Mouse (Mus musculus): Measurements from ENCODE around the gene Snapc4.
"Not testable (repeated sequence)": the region's sequence is repeated elsewhere in the genome, so short reads cannot be mapped to it uniquely, and the experiment has no call there.

The Snapc4 gene

DNA sequence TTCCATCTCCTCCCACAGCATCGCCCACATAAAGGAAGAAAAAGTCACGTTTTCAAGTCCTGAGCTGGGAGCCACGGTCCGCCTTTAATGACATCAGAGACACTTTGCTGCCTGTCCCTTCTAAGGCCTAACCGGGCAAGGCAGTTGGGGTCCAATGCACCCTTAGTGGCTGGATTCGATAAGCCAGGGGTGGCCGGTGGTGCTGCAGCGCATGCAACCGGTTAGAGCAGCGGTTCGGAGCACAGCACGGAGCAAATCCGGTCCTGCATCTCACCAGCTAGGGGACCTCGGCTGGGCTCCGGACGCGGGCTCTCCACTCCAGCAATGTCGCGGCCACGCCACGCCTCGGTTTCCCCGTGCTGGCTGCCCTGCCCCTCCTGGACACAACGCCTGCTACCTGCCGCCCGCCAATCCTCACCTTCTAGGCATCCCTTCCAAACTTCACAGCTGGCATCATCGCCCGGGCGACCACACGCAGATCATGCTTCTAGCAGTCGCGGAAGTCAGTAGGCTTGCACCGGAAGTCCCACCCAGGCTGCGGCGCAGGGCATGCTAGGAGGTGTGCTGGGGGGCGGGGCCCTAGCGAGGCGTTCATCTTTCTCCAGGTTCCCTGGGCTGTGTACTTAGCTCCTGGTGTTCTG is at the start of gene Snapc4:
Snapc4 (minus strand) TSS at position 523 of the 641 bp plus-strand sequence.
- peak; percentile 78 to 86 for DNase-seq (ENCODE audit: low spot score in 2 of 2)

DNA sequence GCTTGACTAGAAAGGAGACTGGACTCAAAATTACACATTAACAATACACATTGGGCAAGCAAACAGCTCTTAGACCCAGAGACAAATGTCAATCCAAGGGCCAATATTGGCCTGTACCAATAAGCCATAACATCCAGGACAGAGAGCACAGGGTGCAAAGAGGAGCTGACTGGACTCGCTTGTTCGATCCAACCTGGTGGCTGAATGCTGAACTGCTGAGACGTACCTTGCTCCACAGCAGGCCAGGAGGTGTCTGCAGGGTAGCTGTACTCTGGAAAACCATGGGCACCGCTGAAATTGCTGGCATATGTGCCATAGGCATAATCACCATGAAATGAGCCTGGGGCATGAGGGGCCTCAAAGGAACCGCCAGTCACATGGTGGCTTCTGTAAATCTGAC is 49.4 kb upstream of the Snapc4 start:
- no peak for DNase-seq (ENCODE audit: low spot score in 2 of 2)

DNA sequence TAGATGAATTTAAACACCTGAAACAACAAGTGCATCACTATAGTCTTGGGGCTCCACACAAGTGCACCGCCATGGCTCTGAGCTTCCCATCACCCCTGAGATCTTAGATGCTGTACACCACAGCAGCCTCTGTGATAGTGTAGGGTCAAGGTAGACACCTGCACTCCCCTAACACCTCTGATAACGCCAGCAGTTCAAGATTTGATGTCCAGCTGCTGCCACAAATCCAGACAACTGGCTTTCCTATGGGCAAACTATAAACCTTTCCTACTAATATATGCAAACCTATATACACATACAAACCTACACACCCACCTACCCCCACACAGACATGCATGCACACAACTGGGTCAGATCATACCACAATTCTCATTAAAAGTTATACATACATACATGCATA is 44.1 kb upstream of the Snapc4 start:
- DNase-seq (ENCODE audit: low spot score in 2 of 2), result no peak

DNA sequence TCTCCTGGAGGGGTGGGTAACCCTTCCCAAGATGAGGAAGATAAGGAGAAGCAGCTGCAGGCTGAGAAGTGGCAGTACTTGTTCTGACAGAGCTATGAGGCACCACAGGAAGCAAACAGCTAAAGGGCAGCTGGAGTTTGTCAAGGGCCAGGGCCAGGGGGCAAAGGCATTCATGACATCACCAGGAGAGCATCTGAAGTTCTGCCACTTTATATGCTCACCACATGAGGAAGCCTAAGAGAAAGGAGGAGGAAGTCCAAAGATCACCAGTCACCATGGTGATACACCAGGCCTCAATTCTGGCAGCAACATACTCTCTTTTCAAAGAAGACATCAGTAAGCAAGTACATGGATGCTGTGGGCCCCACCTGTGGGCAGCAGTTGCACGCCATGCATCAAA is 42.6 kb upstream of the Snapc4 start:
- DNase-seq (ENCODE audit: low spot score in 2 of 2), result no peak

DNA sequence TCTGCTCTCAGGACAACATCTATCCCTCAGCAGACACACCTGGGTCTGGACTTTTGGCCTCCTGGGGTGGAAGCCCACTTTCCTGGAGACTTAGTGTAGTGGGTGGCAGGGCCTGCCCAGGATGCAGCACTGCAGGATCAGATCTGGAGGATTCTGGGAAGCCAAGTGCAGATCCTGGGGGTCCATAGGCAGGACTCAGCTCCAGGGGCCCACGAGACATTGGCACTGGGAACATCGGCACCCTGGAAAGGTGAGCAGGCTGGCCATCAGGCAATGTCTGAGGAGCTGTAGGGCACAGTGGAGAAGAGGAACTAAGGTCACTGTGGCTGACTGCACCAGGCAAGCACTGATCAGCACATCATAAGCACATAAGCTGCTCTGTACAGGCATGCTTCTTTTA is 41.5 kb upstream of the Snapc4 start:
- DNase-seq (ENCODE audit: low spot score in 2 of 2), result no peak

DNA sequence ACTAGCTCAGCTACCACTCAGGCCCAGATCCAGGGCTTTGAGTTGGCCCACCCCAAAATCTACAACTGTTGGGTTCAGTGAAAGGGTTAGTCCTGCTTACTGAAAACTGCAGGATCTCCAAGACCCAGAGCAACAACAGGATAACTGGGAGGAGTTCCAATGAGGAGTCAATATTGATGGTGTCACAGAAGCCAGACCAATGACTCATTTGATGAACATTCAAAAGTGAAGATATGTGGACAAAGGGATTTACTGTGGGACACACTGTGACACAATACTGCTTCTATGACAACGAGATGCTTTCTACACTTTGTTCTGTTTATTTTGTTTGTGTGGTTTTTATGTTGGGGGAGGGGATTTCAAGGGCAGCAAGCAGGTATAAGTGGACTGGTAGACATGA is 37.7 kb upstream of the Snapc4 start:
- DNase-seq (ENCODE audit: low spot score in 2 of 2), result no peak

DNA sequence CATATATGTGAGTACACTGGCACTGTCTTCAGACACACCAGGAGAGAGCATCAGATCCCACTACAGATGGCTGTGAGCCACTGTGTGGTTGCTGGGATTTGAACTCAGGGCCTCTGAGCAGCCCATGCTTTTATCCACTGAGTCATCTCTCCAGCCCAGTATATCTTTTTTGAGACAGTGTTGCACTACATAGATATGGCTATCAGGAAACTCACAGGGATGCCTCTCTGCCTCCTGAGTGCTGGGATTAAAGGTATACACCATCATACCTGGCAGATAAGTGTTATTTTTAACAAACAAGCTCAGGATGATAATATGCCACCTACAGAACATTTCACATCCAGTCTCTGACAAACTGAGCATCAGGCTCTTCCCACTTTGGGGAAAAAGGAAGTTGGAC is 36.6 kb upstream of the Snapc4 start:
- no peak for DNase-seq (ENCODE audit: low spot score in 2 of 2)

DNA sequence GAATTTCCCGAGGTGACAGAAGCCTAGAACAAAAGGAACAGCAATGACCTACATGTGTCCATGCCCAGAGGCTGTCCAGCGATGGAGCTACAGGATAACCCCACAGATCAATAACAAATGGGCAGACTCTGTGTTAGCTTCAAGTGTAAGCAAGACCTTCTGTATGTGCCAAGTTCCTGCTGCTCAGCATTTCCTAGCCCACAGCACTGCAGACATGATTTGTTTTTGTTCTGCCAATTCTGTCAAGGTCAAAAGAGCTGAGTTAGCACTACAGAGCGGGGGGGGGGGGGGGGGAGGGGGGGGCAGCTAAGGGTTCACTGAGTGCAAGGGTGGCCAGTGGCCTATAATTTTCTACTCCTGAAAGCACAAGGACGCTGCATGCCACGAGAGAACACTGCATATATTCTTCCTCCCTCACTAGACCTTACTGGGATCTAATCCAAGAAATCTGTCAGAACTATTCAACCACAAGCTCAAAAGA is 30.5 kb upstream of the Snapc4 start:
- DNase-seq (ENCODE audit: low spot score in 2 of 2), result no peak

DNA sequence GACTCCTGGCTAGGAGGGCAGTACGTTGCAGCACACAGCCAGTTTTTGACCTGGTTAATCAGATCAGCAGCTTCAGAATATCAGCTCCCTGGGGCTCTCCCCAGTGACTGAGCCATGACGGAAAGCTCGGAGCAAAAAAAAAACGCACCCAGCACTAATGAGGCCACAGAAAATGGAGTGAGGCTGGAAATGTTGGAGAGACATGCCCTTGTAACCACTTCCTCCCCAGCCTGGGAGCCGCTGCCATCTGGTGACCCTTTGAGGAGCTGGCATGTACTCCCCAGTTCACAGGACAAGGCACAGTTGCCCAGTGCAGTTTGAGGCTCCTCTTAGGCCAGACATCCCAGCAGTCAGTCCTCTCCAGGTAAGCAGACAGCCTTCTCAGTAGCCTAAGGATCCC is 29.6 kb upstream of the Snapc4 start:
- DNase-seq (ENCODE audit: low spot score in 2 of 2), result no peak

DNA sequence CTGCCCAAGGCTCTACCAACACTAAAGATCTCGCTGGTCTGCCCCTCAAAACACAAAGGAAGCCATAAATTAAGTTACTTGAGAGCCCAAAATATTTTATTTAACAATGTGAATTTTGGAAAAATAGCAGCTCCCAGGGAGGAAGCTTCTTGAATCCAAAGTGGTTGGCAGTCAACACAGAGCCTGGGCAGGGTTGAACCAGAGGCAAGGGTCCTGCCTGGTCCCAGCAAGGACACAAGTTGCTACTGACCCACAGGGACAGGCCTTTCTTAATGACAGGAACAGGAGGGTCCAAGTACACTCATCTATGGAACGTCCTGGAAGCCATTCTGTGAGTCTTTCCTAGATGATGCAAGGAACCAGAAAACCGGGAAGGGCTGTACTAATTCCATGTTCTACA is 28.9 kb upstream of the Snapc4 start:
- no peak for DNase-seq (ENCODE audit: low spot score in 2 of 2)

DNA sequence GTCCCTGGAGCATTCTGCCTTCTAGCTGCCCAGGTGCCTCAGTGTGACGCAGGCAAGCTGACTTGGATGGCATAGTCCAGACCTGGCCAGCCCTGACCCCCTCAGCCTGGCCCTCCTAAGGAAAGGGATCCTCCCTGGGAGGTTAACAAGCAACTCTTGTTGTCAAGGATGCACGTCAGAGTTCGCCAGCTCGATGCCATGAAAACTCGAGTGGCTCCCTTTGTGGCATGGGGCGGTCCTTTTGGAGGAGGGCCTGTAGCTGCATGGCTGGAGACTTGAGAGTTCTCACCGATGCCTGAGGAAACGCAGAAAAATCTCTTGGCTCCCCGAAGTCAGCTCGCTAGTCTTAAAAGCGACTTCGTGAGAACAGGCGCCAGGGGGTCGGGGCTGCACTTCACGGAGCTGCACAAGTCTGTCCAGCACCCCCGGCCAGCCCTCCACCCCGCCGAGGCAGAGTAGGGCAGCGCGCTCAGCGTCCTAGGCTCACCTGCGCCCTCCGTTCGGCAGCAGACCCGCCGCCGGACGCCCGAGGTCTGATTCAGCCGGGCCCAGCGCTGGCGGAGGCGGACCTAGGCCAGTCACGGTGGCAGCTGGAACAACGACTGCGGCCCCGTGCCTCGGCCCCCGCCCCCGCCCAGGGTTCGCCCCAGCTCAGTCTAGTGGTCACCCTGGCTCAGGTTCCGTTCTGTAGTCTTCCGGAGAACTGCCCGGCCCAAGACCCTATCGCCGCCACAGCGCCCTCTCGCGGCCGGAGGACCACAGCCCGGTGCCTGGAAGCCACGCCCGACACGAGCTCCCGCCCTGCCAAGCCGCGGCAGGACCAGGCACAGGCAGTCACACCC is 28.3 kb upstream of the Snapc4 start, which contains the start of gene Inpp5e:
Inpp5e (minus strand) TSS at position 689 of the 842 bp plus-strand sequence.
- peak; percentile 88 to 92 for DNase-seq (ENCODE audit: low spot score in 2 of 2)

DNA sequence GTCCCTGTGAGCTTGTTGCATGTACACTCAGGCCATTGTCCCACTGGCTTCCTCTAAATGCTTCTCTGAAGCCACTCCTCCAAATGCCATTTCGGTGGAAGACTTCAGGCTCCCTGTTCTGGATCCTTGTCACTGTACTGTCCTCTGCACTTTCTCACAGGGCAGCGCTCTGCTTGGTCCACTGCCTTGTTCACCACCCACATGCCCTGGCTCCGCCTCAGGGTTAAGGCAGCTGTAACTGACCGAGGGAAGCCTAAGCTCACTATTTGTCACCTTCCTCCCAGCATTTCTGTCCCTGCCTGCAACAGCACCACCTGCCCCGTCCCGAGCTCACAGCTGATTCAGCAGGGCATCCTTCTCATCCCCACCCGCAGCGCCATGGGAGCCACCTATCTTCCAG is 22.9 kb upstream of the Snapc4 start:
- no peak for DNase-seq (ENCODE audit: low spot score in 2 of 2)

DNA sequence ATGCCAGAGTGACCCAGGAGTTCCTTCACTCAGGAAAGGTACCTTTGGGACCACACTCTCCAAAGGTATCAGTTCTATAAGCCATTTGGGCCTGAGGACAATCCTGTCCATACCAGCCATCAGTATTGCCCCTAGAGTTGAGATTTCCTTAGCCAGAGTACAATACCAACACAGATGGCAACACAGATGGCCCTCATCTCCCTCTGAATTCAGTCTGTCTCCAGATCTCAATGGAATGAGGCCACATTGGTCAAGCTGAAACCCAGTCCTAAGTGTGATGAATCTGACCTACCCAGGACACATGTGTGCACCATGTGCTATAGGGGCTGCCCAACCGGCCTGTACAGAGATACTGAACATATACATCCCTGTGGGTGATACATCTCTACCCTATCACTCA is 21.8 kb upstream of the Snapc4 start:
- DNase-seq (ENCODE audit: low spot score in 2 of 2), result no peak

DNA sequence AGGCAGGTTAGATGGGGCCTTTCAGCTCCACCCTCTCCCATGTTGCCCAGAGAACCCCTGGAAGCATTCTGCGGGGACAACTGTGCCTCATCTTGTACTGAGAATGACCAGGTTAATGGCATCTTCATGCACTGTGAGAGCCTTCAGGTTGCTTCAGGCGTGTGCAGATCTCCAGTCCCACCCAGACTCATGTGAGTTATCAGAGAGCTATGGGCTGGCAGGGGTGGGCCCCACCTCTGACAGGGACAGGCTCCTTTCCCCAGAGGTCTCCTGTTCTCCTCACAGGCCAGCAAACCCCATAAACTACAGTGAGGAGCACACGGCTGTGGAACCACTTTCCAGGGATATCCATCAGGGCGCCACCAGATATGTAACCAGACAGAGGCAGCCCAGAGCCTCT is 20.6 kb upstream of the Snapc4 start:
- DNase-seq (ENCODE audit: low spot score in 2 of 2), result no peak

DNA sequence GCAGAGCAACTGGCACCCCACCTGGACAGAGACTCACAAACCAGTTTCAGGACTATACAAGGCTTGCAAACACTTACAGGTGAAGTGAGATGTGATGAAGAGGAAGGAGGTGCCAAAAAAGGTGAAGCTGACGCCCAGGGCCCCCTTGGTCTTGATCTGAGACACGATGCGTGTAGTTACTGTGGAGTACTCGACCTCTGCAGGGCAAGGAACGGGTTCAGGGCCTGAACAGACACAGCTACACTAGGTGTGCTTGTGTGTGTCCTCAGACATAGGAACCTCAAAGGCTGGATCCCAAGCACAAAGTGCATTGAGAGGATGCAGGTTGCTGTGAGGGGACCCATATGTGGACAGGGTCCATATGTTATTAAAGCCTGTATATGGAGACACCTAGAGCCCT is 19.8 kb upstream of the Snapc4 start:
- DNase-seq (ENCODE audit: low spot score in 2 of 2), result no peak

DNA sequence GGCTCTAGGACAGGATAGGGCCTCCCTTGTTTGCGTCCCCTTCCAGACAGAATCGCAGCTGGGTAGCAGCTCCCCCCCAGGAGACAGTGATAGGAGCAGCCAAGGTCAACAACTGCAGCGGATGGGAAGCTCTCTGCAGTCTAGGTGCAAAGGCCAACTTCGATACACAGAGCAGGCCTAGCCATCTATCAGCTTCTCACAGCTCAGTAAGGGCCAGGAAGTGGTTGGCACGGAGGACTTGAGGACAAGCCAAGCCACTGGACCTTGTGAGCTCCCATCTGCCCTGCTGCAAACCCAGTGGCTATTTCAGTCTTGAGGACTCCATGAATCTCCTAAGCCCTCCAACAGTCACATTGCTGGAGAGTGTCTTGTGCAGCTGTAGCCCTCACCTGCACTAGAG is 19.2 kb upstream of the Snapc4 start:
- DNase-seq (ENCODE audit: low spot score in 2 of 2), result no peak

DNA sequence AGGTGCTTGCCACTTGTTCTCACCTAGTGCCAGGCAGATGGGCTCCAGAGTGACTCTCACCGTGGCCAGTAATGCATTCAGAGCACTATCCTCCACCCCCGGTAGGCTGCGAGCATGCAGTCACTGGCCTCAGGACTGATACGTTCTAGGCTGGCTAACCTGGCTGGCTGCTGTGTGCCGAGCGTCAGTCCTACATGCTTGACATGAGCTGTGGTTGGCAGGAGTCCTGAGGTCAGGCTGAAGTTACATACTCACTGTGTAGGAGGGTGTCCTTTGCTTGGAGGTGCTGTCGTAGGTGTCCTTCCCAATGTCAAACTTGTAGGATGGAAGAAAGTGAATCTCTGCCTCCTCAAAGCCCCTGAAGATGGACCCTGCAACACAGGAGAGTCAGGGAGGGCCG is 18.5 kb upstream of the Snapc4 start:
- no peak for DNase-seq (ENCODE audit: low spot score in 2 of 2)

DNA sequence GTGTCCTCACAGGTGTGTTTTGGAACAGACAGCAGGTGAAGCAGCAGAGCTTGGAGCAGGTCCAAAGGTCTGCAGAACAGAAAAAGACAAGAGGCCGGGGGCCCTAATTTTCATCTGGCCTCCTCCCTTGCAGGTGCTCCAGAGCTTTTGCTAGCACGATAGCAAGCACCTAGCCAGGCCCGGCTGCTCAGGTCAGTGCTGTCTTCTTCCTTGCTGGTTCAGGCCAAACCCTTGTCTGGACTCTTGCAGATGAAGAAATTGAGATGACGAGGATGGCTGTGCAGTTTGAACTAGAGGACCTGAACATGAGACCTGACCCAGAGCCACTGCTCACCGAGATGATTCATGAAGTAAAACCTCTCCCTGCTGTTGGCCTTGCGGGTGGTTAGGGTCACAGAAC is 11.2 kb upstream of the Snapc4 start:
- DNase-seq (ENCODE audit: low spot score in 2 of 2), result no peak

DNA sequence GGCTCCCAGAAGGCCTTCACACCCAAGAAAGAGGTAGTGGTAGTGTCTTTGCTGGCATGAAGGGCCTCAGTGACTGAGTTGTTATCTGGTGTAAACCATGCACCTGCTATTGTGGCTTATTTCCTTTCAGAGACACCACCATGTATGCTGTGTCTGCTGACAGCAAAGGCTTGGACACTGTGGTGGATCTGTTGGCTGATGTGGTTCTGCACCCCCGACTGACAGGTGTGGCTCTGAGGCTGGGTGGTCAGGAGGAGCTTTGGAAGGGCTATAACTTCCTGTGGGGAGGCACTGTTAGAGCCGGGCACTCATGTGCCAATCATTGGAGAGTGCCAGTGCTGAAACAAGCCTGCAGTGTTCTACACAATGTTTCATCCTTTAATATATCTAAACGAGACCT is 10.5 kb upstream of the Snapc4 start:
- DNase-seq (ENCODE audit: low spot score in 2 of 2), result no peak

DNA sequence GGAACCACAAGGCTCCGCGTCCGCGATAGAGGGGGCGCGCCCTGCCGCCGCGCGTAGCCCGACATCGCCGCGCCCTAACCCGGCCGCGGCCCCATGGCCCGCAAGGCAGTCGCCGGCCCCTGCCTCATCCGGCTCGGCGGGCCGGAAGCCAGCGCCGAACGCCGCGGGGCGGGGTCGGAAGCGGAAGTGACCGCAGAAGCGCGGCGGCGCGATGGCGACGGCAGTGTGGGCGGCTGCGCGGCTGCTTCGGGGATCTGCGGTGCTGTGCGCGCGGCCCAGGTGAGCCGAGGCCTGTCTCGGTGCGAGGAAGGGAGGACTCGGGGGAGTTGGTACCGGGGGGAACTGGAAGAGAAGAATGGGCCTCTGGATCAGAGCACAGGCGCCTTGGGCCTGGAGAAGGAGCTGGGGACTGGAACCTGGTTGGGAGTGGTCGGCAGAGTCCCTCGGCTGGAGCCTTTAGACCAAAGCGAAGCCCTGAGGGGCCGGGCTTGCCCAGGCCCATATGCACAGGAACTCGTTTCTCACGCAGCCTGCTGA is 8.8 kb upstream of the Snapc4 start, which contains the start of the genes Entr1 and Pmpca:
Entr1 (minus strand) TSS at position 163 of the 537 bp plus-strand sequence.
Pmpca (plus strand) TSS at position 186 of the 537 bp plus-strand sequence.
- DNase-seq (ENCODE audit: low spot score in 2 of 2), result peak; percentile 76 to 81

DNA sequence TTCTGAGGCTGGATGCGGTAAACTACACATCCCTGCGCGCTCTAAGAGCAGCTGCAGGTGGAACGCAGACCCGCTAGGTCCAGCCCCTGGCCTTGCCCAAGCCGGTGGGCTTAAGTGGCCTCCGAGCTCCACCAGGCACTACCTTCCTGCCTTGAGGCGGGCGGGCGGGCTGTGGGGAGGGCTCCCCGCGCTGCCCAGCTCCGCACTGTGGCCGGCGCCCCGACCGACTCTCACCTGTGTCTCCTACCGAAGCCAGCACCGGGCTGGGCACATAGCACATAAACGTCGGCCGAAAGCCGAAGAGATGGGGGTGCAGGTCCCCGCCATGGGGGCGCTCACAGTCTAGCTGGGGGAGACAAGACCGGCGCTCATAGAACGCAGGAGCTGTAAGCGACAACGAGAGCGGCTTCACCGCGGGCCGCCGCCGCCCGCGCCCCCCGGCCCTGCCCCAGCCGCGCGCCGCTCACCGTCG is 8.3 kb upstream of the Snapc4 start:
- DNase-seq (ENCODE audit: low spot score in 2 of 2), result no peak

DNA sequence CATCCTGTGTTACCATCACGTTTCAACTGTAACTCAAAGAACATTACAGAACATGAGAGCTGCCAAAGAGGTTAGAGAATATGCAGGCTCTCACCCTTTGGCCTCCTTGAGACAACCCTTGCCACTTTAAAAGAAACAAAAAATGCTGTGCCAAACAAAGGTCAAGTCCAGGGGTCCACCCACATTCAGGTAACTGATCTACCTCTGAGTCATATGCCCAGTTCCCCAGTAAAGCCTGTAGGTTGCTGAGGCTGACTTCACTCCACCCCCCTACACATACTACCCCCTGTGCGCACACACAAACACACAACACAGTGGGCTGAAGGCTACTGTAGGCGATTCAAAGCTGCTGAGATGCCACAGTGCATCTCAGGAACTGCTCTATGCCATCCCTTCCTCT is 7.3 kb upstream of the Snapc4 start:
- no peak for DNase-seq (ENCODE audit: low spot score in 2 of 2)

DNA sequence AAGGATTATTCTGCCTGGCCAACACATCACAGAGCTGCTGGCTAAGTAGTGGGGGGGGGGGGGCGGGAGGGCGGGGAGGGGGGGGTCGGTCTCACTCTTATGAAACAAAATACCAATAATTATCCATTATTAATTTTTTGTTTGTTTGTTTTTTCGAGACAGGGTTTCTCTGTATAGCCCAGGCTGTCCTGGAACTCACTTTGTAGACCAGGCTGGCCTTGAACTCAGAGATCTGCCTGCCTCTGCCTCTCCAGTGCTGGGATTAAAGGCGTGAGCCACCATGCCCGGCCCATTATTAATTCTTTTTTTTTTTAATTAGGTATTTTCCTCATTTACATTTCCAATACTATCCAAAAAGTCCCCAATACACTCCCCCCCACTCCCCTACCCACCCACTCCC is 418 bp upstream of the Snapc4 start:
- DNase-seq (ENCODE audit: low spot score in 2 of 2), result not testable (repeated sequence)
